Mouse (Mus musculus) stomach, embryonic 14.5 days (tissue): ENCODE measurements around the gene Klf8. TPM values are rescaled to one million over a fixed set of nuclear protein-coding genes. Genes with fewer than 3 reads are reported as not detected.

Experiments
- ATAC-seq: fragments of 200-750 bp; cut with Nextera tagmentation; 2 replicates; pipeline ENCODE4 v1.8.0; 2017; ENCODE audit warnings: low read depth, moderate TSS enrichment; ENCODE audit not compliant: insufficient number of reproducible peaks, insufficient read depth, low FRiP score
- H3K27ac ChIP-seq: fragments of 300-500 bp; sonication (generic); 2 replicates; pipeline ENCODE4 v1.5.1; 2014; ENCODE audit warnings: mild to moderate bottlenecking, low read length, moderate library complexity, mixed read lengths
- H3K27me3 ChIP-seq: fragments of 300-500 bp; sonication (generic); 2 replicates; pipeline ENCODE4 v1.6.1; 2014; ENCODE audit warnings: low read length, control low read depth, mixed read lengths; ENCODE audit not compliant: control insufficient read depth, insufficient read depth
- H3K36me3 ChIP-seq: fragments of 300-500 bp; sonication (generic); 2 replicates; pipeline ENCODE4 v1.6.1; 2014; ENCODE audit warnings: mild to moderate bottlenecking, control low read depth, low read length, moderate library complexity, mixed read lengths; ENCODE audit not compliant: control insufficient read depth, insufficient read depth
- H3K4me1 ChIP-seq: fragments of 300-500 bp; sonication (generic); 2 replicates; pipeline ENCODE4 v1.6.1; 2014; ENCODE audit warnings: low read length, control low read depth, mixed read lengths; ENCODE audit not compliant: control insufficient read depth, insufficient read depth
- H3K4me2 ChIP-seq: fragments of 300-500 bp; sonication (generic); replicated peaks from 2 replicates; pipeline ENCODE4 v1.6.1; 2014; ENCODE audit warnings: low read depth, low read length, control low read depth
- H3K4me3 ChIP-seq: fragments of 300-500 bp; sonication (generic); 2 replicates; pipeline ENCODE4 v1.5.1; 2014; ENCODE audit warnings: low read depth, low read length, control low read depth
- H3K9ac ChIP-seq: fragments of 300-500 bp; sonication (generic); replicated peaks from 2 replicates; pipeline ENCODE4 v1.6.1; 2014; ENCODE audit warnings: low read depth, mild to moderate bottlenecking, control low read depth, low read length, moderate library complexity, mixed read lengths
- H3K9me3 ChIP-seq: fragments of 300-500 bp; sonication (generic); 2 replicates; pipeline ENCODE4 v1.6.1; 2016; ENCODE audit warnings: low read depth, low read length, control low read depth; ENCODE audit not compliant: control insufficient read depth
- WGBS: fragments of 180-500 bp; shearing (Covaris S2); extraction: QIAGEN DNeasy Blood & Tissue Kit; methylation state at CpG from one replicate; pipeline ENCODE4 v1.1.7; 2014; 5-methylcytosine and 5-hydroxymethylcytosine counted together
- polyA plus RNA-seq: library from polyadenylated mRNA; unstranded; fragments of >200 nt; fragmentation: Nextera tagmentation; extraction: Ambion mirVana; gene quantifications from 2 replicates; pipeline ENCODE4 v1.2.1, GENCODE M21; 2014

The Klf8 gene
- polyA plus RNA-seq, 1 experiment from 2014 or later = 1.2 TPM

GRCm38 (mm10) chrX:153375105-153375504, 137.8 kb downstream of the Klf8 start:
- WGBS = 71% methylated on average over 3 of the region's 3 CpGs
- H3K27ac ChIP-seq = no peak overlapping the region

DNA sequence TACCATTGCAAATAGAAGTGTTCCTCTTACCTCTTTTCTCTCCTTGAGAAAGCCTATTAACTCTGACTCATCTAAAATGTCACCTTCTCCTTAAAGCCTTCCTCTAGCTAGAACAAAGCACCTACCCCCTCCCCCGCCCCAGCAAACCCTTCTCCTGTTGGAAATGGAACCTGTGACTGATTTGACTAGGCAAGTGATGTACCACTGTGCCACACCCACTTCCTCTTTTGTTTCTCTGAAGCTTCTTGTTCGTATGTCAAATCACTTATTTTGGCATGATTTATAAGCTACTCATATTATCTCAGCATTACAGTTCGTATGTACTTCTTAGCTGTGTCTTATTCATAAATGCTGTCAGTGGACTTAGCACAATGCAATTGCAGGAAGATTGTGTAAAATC, 144.5 kb downstream of the Klf8 start:
- Histone ChIP-seq H3K36me3 (no peaks in the 10 kb centered on the region), H3K27me3 (no peaks in the 10 kb centered on the region), H3K9me3 (no peaks in the 10 kb centered on the region), H3K9ac (no peak overlapping the region), H3K4me2 (no peak overlapping the region), H3K27ac (no peak overlapping the region), H3K4me3 (no peak overlapping the region), H3K4me1 (no peaks in the 10 kb centered on the region)
- 59% methylated on average over 3 of the region's 3 CpGs for WGBS
- ATAC-seq = no peak

More at GRCm38 (mm10) chrX:153375105-153375504, 137.8 kb downstream of the Klf8 start:
- Histone ChIP-seq H3K4me2 (no peak overlapping the region), H3K27me3 (no peaks in the 10 kb centered on the region), H3K36me3 (no peaks in the 10 kb centered on the region), H3K4me3 (no peak overlapping the region), H3K9me3 (no peaks in the 10 kb centered on the region), H3K9ac (no peak overlapping the region), H3K4me1 (no peaks in the 10 kb centered on the region)
- peak; percentile 58; the same call in 1 of the 2 replicates for ATAC-seq

GRCm38 (mm10) chrX:153389291-153389690, 152.0 kb downstream of the Klf8 start:
- Histone ChIP-seq H3K4me1 (no peaks in the 10 kb centered on the region), H3K27me3 (no peaks in the 10 kb centered on the region), H3K4me2 (no peak overlapping the region), H3K4me3 (no peak overlapping the region), H3K9me3 (no peaks in the 10 kb centered on the region), H3K36me3 (no peaks in the 10 kb centered on the region), H3K9ac (no peak overlapping the region), H3K27ac (no peak overlapping the region)
- ATAC-seq = no peak
- WGBS = 42% methylated on average over 2 of the region's 2 CpGs

DNA sequence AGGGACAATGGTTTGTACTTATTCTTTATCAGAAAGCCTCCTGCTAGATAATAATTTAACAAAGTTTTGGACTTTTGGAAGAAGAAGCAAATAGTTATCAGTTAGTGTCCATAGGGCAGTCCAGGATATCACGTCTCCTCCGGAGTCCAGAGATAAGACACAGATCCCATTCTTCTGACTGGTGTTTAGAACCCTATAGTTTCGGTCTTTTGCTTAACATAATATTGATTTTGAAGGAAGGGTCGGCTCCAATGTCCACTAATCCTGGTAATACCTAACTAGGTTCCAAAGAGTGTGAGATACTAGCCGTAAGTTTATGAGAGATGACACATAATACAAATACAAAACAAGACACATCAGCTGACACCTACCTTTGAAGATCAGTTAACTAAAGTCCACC, 179.8 kb downstream of the Klf8 start:
- H3K27me3 ChIP-seq = no peaks in the 10 kb centered on the region
- H3K9me3 ChIP-seq = no peaks in the 10 kb centered on the region
- no peak overlapping the region for H3K4me3 ChIP-seq
- no peak overlapping the region for H3K27ac ChIP-seq
- H3K9ac ChIP-seq = no peak overlapping the region
- H3K4me1 ChIP-seq = no peaks in the 10 kb centered on the region
- 71% methylated on average over 5 of the region's 5 CpGs for WGBS
- no peak overlapping the region for H3K4me2 ChIP-seq
- H3K36me3 ChIP-seq = no peaks in the 10 kb centered on the region
- ATAC-seq = no peak

- Histone ChIP-seq H3K9me3 (no peaks in the 10 kb centered on the region), H3K4me2 (no peak overlapping the region), H3K9ac (no peak overlapping the region), H3K4me1 (no peaks in the 10 kb centered on the region), H3K27ac (no peak overlapping the region), H3K36me3 (no peaks in the 10 kb centered on the region), H3K27me3 (no peaks in the 10 kb centered on the region), H3K4me3 (no peak overlapping the region)
- WGBS = 42% methylated on average over 5 of the region's 5 CpGs
- no peak for ATAC-seq
Observed at GRCm38 (mm10) chrX:153433659-153434293, 196.5 kb downstream of the Klf8 start.

- Histone ChIP-seq H3K4me2 (no peak overlapping the region), H3K27ac (no peak overlapping the region), H3K9me3 (no peaks in the 10 kb centered on the region), H3K9ac (no peak overlapping the region), H3K36me3 (no peaks in the 10 kb centered on the region), H3K27me3 (no peaks in the 10 kb centered on the region), H3K4me3 (no peak overlapping the region), H3K4me1 (no peaks in the 10 kb centered on the region)
- ATAC-seq = no peak
Observed at GRCm38 (mm10) chrX:153439573-153439972, 202.3 kb downstream of the Klf8 start.

DNA sequence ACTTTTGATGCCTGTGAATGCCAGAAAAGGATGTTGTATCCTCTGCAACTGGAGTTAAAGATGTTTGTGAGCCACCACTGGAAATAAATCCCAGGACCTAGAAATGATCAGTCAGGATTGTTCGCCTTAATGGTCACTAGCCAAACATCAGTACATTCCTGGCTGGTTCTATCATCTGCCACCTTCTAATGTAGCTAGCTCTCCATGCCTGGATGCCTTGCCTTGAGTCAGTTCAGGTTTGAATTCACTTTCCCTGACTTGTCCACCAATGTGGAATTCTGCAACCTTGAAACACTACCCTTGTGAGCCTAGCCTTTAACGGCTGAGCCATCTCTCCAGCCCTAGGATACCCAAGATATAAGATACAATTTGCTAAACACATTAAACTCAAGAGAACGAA, 202.8 kb downstream of the Klf8 start:
- Histone ChIP-seq H3K9me3 (no peaks in the 10 kb centered on the region), H3K9ac (no peak overlapping the region), H3K4me1 (no peaks in the 10 kb centered on the region), H3K27me3 (no peaks in the 10 kb centered on the region), H3K4me2 (no peak overlapping the region), H3K36me3 (no peaks in the 10 kb centered on the region), H3K27ac (no peak overlapping the region), H3K4me3 (no peak overlapping the region)
- ATAC-seq = no peak
- 84% methylated on average over 3 of the region's 3 CpGs for WGBS

Other genes with a start within 250 kb of the Klf8 start
- gene Usp51, start 231.0 kb upstream of the Klf8 start, polyA plus RNA-seq = 1.3 and 1.5 TPM in 2 replicates
- gene Mageh1, start 199.9 kb upstream of the Klf8 start, polyA plus RNA-seq = 45.5 and 53.0 TPM in 2 replicates
- not detected in 2 replicates for gene Foxr2, start 118.7 kb upstream of the Klf8 start, polyA plus RNA-seq
- 2.1 and 3.2 TPM in 2 replicates for gene Rragb, start 97.5 kb upstream of the Klf8 start, polyA plus RNA-seq